Mouse (Mus musculus): ENCODE measurements around the gene Ppm1e. TPM values are rescaled to one million over a fixed set of nuclear protein-coding genes. Genes with fewer than 3 reads are reported as not detected.

Gene Ppm1e
- polyA plus RNA-seq, 1 experiment from 2014 or later = 0.84 TPM

DNA sequence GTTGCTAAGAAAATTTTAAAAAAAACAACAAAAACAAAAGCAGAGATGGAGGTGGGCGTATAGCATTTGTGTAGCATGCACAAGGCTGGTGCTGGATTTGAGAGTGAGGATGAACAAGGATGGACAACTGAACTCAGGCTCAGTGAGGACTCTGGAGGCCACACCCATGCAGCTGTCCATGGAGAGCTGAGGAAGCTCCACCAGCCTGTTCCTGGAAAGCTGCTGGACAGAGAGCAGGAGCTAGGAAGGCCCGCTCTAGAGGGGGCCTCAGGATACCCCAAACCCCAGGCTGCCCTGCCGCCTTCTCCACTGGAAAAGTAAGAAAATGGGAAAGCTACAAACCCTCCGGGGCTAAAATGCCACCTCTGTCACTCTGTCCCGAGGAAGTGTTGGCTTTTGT lies 101.5 kb downstream of the Ppm1e start:
- 85% methylated on average over 5 of the region's 5 CpGs for WGBS

DNA sequence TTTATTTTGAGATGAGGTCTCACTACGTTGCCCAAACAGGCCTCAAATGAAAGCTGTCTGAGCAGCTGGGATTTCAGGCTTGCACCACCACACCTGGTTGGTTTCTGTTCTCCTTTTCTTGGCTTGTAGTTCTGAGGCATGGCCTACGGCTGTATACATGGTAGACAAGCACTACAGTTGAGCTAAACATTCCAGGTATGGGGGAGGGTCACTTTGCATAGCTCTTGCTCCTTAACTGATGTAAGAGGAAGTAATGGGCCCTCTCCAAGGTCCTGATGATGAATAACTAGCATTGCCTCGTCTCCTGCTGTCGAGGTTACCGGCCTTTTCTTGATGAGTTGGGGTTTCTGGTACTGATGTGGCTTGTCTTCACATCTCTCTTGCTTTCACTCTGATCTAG lies 104.7 kb downstream of the Ppm1e start:
- DNase-seq (ENCODE audit: low spot score) (no peak), ATAC-seq (ENCODE audit: low FRiP score, low TSS enrichment) (no peak)
- no peaks in the 10 kb centered on the region for H3K27me3 ChIP-seq (ENCODE audit: control insufficient read depth, insufficient read depth, low read length)
- WGBS = 43% methylated on average over 5 of the region's 5 CpGs
- H3K9me3 ChIP-seq (ENCODE audit: control insufficient read depth, low read length) = no peaks in the 10 kb centered on the region
- no peak overlapping the region for H3K27ac ChIP-seq (replicated peaks)
- H3K4me2 ChIP-seq (replicated peaks; ENCODE audit: low read depth) = no peak overlapping the region
- no peaks in the 10 kb centered on the region for H3K4me1 ChIP-seq (replicated peaks; ENCODE audit: control insufficient read depth, insufficient read depth)
- no peaks in the 10 kb centered on the region for H3K36me3 ChIP-seq (ENCODE audit: control insufficient read depth, insufficient read depth, low read length)
- H3K4me3 ChIP-seq (ENCODE audit: low read depth, low read length) = no peak overlapping the region
- H3K9ac ChIP-seq (ENCODE audit: low read length) = no peak overlapping the region
- no peak for TF ChIP-seq EP300 (optimal IDR thresholded peaks at IDR 0.05)
- TF ChIP-seq CTCF (IDR thresholded peaks at IDR 0.05; ENCODE audit: low read depth) = no peak

More for the DNA sequence above, 101.5 kb downstream of the Ppm1e start:
- H3K9ac ChIP-seq (ENCODE audit: low read length) = no peak overlapping the region
- no peak for TF ChIP-seq EP300 (optimal IDR thresholded peaks at IDR 0.05)
- no peak for TF ChIP-seq CTCF (IDR thresholded peaks at IDR 0.05; ENCODE audit: low read depth)
- no peaks in the 10 kb centered on the region for H3K4me1 ChIP-seq (replicated peaks; ENCODE audit: control insufficient read depth, insufficient read depth)
- ATAC-seq (ENCODE audit: low FRiP score, low TSS enrichment) (no peak), DNase-seq (ENCODE audit: low spot score) (no peak)
- H3K9me3 ChIP-seq (ENCODE audit: control insufficient read depth, low read length) = no peaks in the 10 kb centered on the region
- no peak overlapping the region for H3K4me3 ChIP-seq (ENCODE audit: low read depth, low read length)
- H3K27ac ChIP-seq (replicated peaks) = no peak overlapping the region
- H3K36me3 ChIP-seq (ENCODE audit: control insufficient read depth, insufficient read depth, low read length) = no peaks in the 10 kb centered on the region
- no peak overlapping the region for H3K4me2 ChIP-seq (replicated peaks; ENCODE audit: low read depth)
- H3K27me3 ChIP-seq (ENCODE audit: control insufficient read depth, insufficient read depth, low read length) = no peaks in the 10 kb centered on the region

DNA sequence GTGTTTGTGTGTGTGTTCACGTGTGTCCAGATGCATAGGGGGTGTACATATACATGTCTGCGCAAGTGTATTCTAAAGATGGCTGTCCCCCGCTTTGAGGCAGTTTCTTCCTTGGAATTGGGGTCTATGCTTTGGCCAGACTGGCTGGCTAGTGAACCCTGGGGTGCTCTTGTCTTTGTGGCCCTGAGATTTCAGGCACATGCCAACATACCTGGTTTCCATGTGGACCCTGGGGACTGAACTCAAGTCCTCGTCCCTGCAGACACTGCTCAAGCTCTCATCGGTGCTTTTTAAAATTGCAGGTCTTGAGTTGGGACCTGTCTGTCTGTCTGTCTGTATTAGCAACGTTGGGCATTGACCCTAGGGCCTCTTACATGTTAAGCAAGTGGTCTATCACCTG lies 105.5 kb downstream of the Ppm1e start:
- H3K9ac ChIP-seq (ENCODE audit: low read length) = no peak overlapping the region
- H3K4me1 ChIP-seq (replicated peaks; ENCODE audit: control insufficient read depth, insufficient read depth) = no peaks in the 10 kb centered on the region
- TF ChIP-seq EP300 (optimal IDR thresholded peaks at IDR 0.05) = no peak
- no peak for TF ChIP-seq CTCF (IDR thresholded peaks at IDR 0.05; ENCODE audit: low read depth)
- ATAC-seq (ENCODE audit: low FRiP score, low TSS enrichment) = no peak
- H3K36me3 ChIP-seq (ENCODE audit: control insufficient read depth, insufficient read depth, low read length) = no peaks in the 10 kb centered on the region
- no peak overlapping the region for H3K4me3 ChIP-seq (ENCODE audit: low read depth, low read length)
- H3K9me3 ChIP-seq (ENCODE audit: control insufficient read depth, low read length) = no peaks in the 10 kb centered on the region
- no peak for DNase-seq (ENCODE audit: low spot score)
- WGBS = 90% methylated on average over 6 of the region's 6 CpGs
- no peaks in the 10 kb centered on the region for H3K27me3 ChIP-seq (ENCODE audit: control insufficient read depth, insufficient read depth, low read length)
- no peak overlapping the region for H3K27ac ChIP-seq (replicated peaks)
- H3K4me2 ChIP-seq (replicated peaks; ENCODE audit: low read depth) = no peak overlapping the region

DNA sequence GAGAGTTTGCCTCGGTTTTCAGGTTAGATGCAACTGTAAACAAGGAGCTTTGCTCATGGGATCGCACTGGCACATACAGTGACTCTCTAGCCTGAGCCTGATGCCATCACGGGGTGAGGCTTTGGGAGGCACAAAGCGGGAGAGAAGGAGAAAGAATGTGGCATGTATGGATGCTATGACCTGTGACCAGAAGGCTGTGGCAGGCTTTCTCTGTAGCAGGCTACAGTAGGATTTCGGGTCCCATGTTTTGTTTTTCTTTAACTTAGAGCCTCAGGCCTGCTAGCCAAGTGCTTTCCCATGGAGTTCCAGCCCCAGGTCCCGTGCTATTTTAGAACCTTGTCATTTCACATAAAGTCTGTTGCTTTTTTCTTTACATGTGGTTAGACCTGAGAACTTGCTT lies 108.7 kb downstream of the Ppm1e start:
- ATAC-seq (ENCODE audit: low FRiP score, low TSS enrichment) = no peak
- H3K27ac ChIP-seq (replicated peaks) = no peak overlapping the region
- no peak for TF ChIP-seq EP300 (optimal IDR thresholded peaks at IDR 0.05)
- TF ChIP-seq CTCF (IDR thresholded peaks at IDR 0.05; ENCODE audit: low read depth) = no peak
- H3K4me3 ChIP-seq (ENCODE audit: low read depth, low read length) = no peak overlapping the region
- H3K4me1 ChIP-seq (replicated peaks; ENCODE audit: control insufficient read depth, insufficient read depth) = no peaks in the 10 kb centered on the region
- WGBS = 72% methylated on average over 6 of the region's 6 CpGs
- H3K27me3 ChIP-seq (ENCODE audit: control insufficient read depth, insufficient read depth, low read length) = no peaks in the 10 kb centered on the region
- no peaks in the 10 kb centered on the region for H3K36me3 ChIP-seq (ENCODE audit: control insufficient read depth, insufficient read depth, low read length)
- DNase-seq (ENCODE audit: low spot score) = no peak
- H3K9me3 ChIP-seq (ENCODE audit: control insufficient read depth, low read length) = no peaks in the 10 kb centered on the region
- no peak overlapping the region for H3K9ac ChIP-seq (ENCODE audit: low read length)
- no peak overlapping the region for H3K4me2 ChIP-seq (replicated peaks; ENCODE audit: low read depth)

DNA sequence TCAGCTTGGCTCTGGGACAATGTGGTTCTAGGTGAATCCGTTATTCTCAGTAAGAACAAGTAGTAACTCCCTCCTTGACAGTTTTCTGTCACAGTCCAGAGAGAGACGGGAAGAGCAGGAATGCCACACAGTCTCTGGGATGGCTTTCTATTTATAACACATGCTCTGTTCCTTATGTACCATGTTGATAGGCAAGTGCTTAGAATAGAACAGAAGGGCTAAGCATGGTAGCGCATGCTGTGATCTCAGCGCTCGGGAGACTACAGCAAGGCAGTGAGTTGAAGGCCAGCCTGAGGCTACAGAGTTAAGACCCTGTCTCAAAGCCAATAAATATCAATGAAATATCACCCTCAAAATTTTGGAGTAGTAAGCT lies 111.3 kb downstream of the Ppm1e start:
- 69% methylated on average over 5 of the region's 5 CpGs for WGBS
- DNase-seq (ENCODE audit: low spot score) (no peak), ATAC-seq (ENCODE audit: low FRiP score, low TSS enrichment) (no peak)
- Histone ChIP-seq H3K27me3 (ENCODE audit: control insufficient read depth, insufficient read depth, low read length) (no peaks in the 10 kb centered on the region), H3K4me3 (ENCODE audit: low read depth, low read length) (no peak overlapping the region), H3K4me1 (replicated peaks; ENCODE audit: control insufficient read depth, insufficient read depth) (no peaks in the 10 kb centered on the region), H3K27ac (replicated peaks) (no peak overlapping the region), H3K9me3 (ENCODE audit: control insufficient read depth, low read length) (no peaks in the 10 kb centered on the region), H3K9ac (ENCODE audit: low read length) (no peak overlapping the region), H3K4me2 (replicated peaks; ENCODE audit: low read depth) (no peak overlapping the region), H3K36me3 (ENCODE audit: control insufficient read depth, insufficient read depth, low read length) (no peaks in the 10 kb centered on the region)
- TF ChIP-seq EP300 (optimal IDR thresholded peaks at IDR 0.05) (no peak), CTCF (IDR thresholded peaks at IDR 0.05; ENCODE audit: low read depth) (no peak)

DNA sequence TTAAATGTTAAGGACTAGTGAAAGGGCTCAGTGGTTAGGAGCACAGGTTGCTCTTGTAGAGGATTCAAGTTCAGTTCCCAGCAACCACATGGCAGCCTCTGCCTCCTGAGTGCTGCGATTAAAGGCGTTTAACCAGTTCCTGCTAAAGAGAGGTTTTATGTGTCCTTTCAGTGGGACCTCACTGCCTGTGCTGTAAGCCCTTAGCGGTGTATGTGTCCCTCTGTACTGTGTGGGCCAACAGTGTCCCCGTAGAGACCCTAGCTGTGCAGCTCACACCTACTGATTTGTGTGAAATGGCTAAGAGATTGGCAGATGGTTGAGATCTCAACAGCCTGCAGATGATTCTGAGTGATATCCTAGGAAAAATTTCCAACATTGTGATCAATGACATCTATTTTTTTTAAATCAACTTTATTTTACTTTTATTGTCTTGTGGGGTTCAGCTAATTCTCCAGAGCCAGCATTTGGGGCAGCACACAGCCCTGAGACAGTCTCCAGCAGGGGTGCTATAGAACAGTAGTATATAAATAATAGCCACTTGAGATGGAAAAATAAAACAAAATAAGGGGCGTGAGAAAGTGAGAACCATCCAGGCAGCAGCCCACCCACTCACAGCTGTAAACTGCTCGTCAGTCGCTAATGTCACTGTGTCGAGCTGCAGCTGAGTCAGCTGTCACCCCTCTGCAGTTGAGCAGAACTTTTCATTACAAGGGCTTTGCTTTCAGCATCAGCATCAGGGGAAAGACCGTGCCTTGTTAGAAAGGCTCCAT lies 111.9 kb downstream of the Ppm1e start:
- DNase-seq (ENCODE audit: low spot score) = no peak
- Histone ChIP-seq H3K36me3 (ENCODE audit: control insufficient read depth, insufficient read depth, low read length) (no peaks in the 10 kb centered on the region), H3K9me3 (ENCODE audit: control insufficient read depth, low read length) (no peaks in the 10 kb centered on the region), H3K27me3 (ENCODE audit: control insufficient read depth, insufficient read depth, low read length) (no peaks in the 10 kb centered on the region), H3K4me1 (replicated peaks; ENCODE audit: control insufficient read depth, insufficient read depth) (no peaks in the 10 kb centered on the region), H3K4me2 (replicated peaks; ENCODE audit: low read depth) (no peak overlapping the region), H3K9ac (ENCODE audit: low read length) (no peak overlapping the region), H3K27ac (replicated peaks) (no peak overlapping the region), H3K4me3 (ENCODE audit: low read depth, low read length) (no peak overlapping the region)
- no peak for ATAC-seq (ENCODE audit: low FRiP score, low TSS enrichment)
- TF ChIP-seq EP300 (optimal IDR thresholded peaks at IDR 0.05) (no peak), CTCF (IDR thresholded peaks at IDR 0.05; ENCODE audit: low read depth) (peak; percentile 45)
- WGBS = 59% methylated on average over 9 of the region's 9 CpGs
